Mouse (Mus musculus): ENCODE results near the gene Cend1.

Gene Cend1

GRCm38 (mm10) chr7:141394158-141394557, 35.1 kb downstream of the Cend1 start:
- no peak for DNase-seq (ENCODE audit: low read depth, low spot score)

- DNase-seq (ENCODE audit: low read depth, low spot score) = no peak
Measured at GRCm38 (mm10) chr7:141392552-141393222, 36.6 kb downstream of the Cend1 start.

GRCm38 (mm10) chr7:141391625-141392551, 37.4 kb downstream of the Cend1 start, which contains the start of gene Taldo1:
Taldo1 (plus strand) TSS chr7:141392199.
- DNase-seq (ENCODE audit: low read depth, low spot score) = peak; percentile 99

GRCm38 (mm10) chr7:141390326-141391259, 38.7 kb downstream of the Cend1 start:
- DNase-seq (ENCODE audit: low read depth, low spot score) = no peak

GRCm38 (mm10) chr7:141388487-141389109, 40.7 kb downstream of the Cend1 start:
- no peak for DNase-seq (ENCODE audit: low read depth, low spot score)

DNA sequence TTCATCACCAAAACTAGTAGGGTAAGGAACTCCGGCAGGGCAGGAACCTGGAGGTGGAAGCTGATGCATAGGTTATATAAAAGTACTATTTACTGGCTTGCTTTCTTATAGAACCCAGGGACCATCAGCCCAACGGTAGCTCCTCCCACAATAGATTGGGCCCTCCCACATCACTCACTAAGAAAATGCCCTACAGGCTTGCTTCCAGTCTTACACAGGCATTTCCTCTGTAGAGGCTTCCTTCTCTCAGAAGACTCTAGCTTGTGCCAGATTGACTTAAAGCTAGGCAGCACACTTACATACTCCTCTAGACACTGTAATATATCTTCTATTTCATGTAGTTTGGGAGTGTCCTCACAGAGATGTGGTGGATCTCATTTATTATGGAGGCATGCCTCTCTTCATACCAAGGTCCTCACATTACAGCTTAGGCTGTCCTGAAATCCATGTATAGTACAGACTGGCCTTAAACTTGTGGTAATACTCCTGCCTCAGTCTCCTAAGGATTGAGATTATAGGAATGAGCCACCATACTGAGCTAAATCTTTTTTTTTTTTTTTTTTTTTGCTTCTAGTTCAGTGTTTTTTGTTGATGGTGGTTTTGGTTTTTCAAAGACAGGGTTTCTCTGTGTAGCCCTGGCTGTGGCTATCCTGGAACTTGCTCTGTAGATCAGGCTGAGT, 41.3 kb downstream of the Cend1 start:
- DNase-seq (ENCODE audit: low read depth, low spot score) = peak; percentile 46

DNA sequence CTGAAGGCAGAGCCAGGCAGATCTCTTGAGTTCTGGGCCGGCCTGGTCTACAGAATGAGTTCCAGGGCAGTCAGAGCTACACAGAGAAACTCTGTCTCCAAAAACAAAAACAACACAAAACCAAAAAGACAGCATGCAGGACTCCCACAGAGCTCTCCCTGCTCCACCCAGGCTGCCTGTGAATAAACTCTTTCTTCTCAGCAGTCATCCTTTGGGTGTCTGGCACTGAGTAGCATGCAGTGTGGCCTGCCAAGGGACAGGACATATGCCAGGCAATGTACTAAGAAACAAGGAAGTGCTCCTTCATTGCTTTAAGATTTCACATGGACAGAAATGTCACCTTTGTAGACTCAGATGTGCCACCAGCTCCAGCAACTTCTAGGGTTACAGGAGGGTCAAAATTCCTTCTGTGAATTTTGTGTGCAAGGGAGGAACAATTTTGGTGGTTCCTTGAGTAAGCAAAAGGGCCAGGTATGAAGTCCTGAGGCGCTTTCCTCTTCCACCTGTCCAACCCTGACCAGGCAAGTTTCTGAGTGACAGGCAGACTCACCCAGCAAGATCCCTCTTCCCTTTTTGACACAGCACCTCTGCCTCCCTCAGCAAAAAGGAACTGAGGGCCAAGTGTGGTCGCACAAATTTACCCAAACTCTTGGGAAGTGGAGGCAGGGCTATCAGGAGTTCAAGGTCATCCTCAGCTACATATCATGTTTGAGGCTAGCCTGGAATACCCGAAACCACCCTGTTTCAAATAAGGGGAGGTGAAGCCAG, 48.0 kb downstream of the Cend1 start:
- DNase-seq (ENCODE audit: low read depth, low spot score) = no peak

DNA sequence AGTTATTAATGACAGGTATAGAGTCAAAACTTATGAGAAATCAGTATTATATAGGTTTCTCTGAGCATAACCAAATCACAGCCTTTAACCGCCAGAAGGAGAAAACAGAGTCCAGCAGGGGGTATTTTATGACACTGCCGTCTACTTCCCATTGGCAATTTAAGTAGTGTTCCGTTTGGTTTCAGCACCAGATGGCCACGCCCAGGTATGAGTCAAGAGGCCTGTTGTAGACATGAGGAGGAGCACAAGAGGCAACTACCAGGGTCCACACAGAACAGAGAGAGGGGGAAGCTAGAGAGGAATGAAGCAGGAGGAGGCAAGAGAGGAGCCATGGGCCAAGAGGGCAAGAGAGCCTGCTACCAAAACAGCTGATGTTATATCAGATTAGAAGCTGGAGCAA, 49.7 kb downstream of the Cend1 start:
- peak; percentile 68 for DNase-seq (ENCODE audit: low read depth, low spot score)
